19 mouse cellular contexts compared by ENCODE assay signal in genomic region chr16:95194151-95194550, GRCm38 (mm10).
"Had no signal": no experiment of that assay in that cellular context is flagged by ENCODE, and none has a peak within 500 bp of the region (broad histone marks: within the 10 kb centered on the region; RNA-seq: fewer than 3 reads in every experiment).

No protein-coding gene starts in this region.

- H3K9ac ChIP-seq: lung, embryonic 14.5 days; midbrain, embryonic 12.5 days; neural tube, embryonic 13.5 days; neural tube, embryonic 15.5 days had no signal

- H3K36me3 ChIP-seq: midbrain, embryonic 10.5 days; midbrain, embryonic 12.5 days; neural tube, embryonic 13.5 days; neural tube, embryonic 15.5 days had no signal

- H3K9me3 ChIP-seq: midbrain, embryonic 10.5 days; midbrain, embryonic 12.5 days; neural tube, embryonic 13.5 days; neural tube, embryonic 15.5 days had no signal

- H3K4me3 ChIP-seq: midbrain, embryonic 10.5 days; midbrain, embryonic 12.5 days; myocyte; neural tube, embryonic 13.5 days; neural tube, embryonic 15.5 days had no signal

- H3K27ac ChIP-seq: midbrain, embryonic 10.5 days; midbrain, embryonic 12.5 days; neural tube, embryonic 13.5 days; neural tube, embryonic 15.5 days had no signal

- ATAC-seq: midbrain, embryonic 16.5 days had no signal

- H3K27me3 ChIP-seq: midbrain, embryonic 12.5 days; neural tube, embryonic 13.5 days; neural tube, embryonic 15.5 days had no signal

- H3K4me2 ChIP-seq: lung, embryonic 14.5 days; midbrain, embryonic 12.5 days; neural tube, embryonic 13.5 days; neural tube, embryonic 15.5 days had no signal

- H3K4me1 ChIP-seq: midbrain, embryonic 10.5 days; neural tube, embryonic 13.5 days had no signal

- DNase-seq: lung, adult 18-20 months; lung, embryonic 14.5 days; lung, postnatal 10 days; lung, postnatal 4 days; midbrain, embryonic 14.5 days; retina, postnatal 1 day; right cerebral cortex, adult 18-20 months; right cerebral cortex, postnatal 25 days; right cerebral cortex, postnatal 4 days; spleen, adult 18-20 months; thymus, adult 18-20 months; thymus, postnatal 25 days; thymus, postnatal 4 days had no signal
